Mouse (Mus musculus): ENCODE results near the gene Gcnt1. TPM values are rescaled to one million over a fixed set of nuclear protein-coding genes. Genes with fewer than 3 reads are reported as not detected.

Gene Gcnt1
- polyA plus RNA-seq (2014; fragmentation: Illumina TruSeq; extraction: RNeasy Lipid Tissue Mini Kit (QIAGEN cat#74804); ENCODE audit: insufficient read depth, low read depth, low replicate concordance), result 2.6 TPM

GRCm38 (mm10) chr19:17372701-17373100, at the start of gene Gcnt1:
Gene Gcnt1 (minus strand): TSS chr19:17372844.

GRCm38 (mm10) chr19:17393841-17394591, 21.4 kb upstream of the Gcnt1 start, which contains the start of gene Rfk:
Gene Rfk (plus strand): TSS chr19:17394043.

Other genes starting within 250 kb of the Gcnt1 start
- 66.1 TPM for gene Rfk, start 21.2 kb upstream of the Gcnt1 start, polyA plus RNA-seq (2014; fragmentation: Illumina TruSeq; extraction: RNeasy Lipid Tissue Mini Kit (QIAGEN cat#74804); ENCODE audit: insufficient read depth, low read depth, low replicate concordance)